Mouse (Mus musculus) neural tube, embryonic 14.5 days (tissue): ENCODE results near the gene Ckmt1. TPM values are rescaled to one million over a fixed set of nuclear protein-coding genes. Genes with fewer than 3 reads are reported as not detected.

Source experiments
- ATAC-seq: fragments of 200-750 bp; cut with Nextera tagmentation; 2 replicates; pipeline ENCODE4 v1.8.0; 2017; ENCODE audit warnings: low read depth, mild to moderate bottlenecking, moderate TSS enrichment, moderate library complexity
- H3K27ac ChIP-seq: fragments of 300-500 bp; sonication (generic); 2 replicates; pipeline ENCODE4 v1.5.1; 2014; ENCODE audit warnings: low read depth, mild to moderate bottlenecking, control low read depth, low read length, moderate library complexity, mixed read lengths
- H3K27me3 ChIP-seq: fragments of 300-500 bp; sonication (generic); 2 replicates; pipeline ENCODE4 v1.6.1; 2014; ENCODE audit warnings: low read length; ENCODE audit not compliant: control insufficient read depth, insufficient read depth
- H3K36me3 ChIP-seq: fragments of 300-500 bp; sonication (generic); 2 replicates; pipeline ENCODE4 v1.6.1; 2014; ENCODE audit warnings: low read length, mixed read lengths; ENCODE audit not compliant: control insufficient read depth, insufficient read depth
- H3K4me1 ChIP-seq: fragments of 300-500 bp; sonication (generic); 2 replicates; pipeline ENCODE4 v1.6.1; 2014; ENCODE audit warnings: low read length; ENCODE audit not compliant: control insufficient read depth, insufficient read depth
- H3K4me2 ChIP-seq: fragments of 300-500 bp; sonication (generic); 2 replicates; pipeline ENCODE4 v1.6.1; 2014; ENCODE audit warnings: mild to moderate bottlenecking, low read depth, low read length, control low read depth
- H3K4me3 ChIP-seq: fragments of 300-500 bp; sonication (generic); 2 replicates; pipeline ENCODE4 v1.5.1; 2014; ENCODE audit warnings: low read depth, low read length, control low read depth, mixed read lengths
- H3K9ac ChIP-seq: fragments of 300-500 bp; sonication (generic); replicated peaks from 2 replicates; pipeline ENCODE4 v1.6.1; 2014; ENCODE audit warnings: low read depth, mild to moderate bottlenecking, control low read depth, low read length, mixed read lengths
- H3K9me3 ChIP-seq: fragments of 300-500 bp; sonication (generic); 2 replicates; pipeline ENCODE4 v1.6.1; 2016; ENCODE audit warnings: low read length; ENCODE audit not compliant: control insufficient read depth
- whole genome bisulfite sequencing: fragments of 180-500 bp; shearing (Covaris S2); extraction: QIAGEN DNeasy Blood & Tissue Kit; methylation state at CpG from one replicate; pipeline ENCODE4 v1.1.7; 2014; 5-methylcytosine and 5-hydroxymethylcytosine counted together
- polyA plus RNA-seq: library from polyadenylated mRNA; unstranded; fragments of >200 nt; fragmentation: Nextera tagmentation; extraction: Ambion mirVana; gene quantifications from 2 replicates; pipeline ENCODE4 v1.2.1, GENCODE M21; 2014

Gene Ckmt1
- polyA plus RNA-seq, 1 experiment from 2014 or later: 108 TPM

DNA sequence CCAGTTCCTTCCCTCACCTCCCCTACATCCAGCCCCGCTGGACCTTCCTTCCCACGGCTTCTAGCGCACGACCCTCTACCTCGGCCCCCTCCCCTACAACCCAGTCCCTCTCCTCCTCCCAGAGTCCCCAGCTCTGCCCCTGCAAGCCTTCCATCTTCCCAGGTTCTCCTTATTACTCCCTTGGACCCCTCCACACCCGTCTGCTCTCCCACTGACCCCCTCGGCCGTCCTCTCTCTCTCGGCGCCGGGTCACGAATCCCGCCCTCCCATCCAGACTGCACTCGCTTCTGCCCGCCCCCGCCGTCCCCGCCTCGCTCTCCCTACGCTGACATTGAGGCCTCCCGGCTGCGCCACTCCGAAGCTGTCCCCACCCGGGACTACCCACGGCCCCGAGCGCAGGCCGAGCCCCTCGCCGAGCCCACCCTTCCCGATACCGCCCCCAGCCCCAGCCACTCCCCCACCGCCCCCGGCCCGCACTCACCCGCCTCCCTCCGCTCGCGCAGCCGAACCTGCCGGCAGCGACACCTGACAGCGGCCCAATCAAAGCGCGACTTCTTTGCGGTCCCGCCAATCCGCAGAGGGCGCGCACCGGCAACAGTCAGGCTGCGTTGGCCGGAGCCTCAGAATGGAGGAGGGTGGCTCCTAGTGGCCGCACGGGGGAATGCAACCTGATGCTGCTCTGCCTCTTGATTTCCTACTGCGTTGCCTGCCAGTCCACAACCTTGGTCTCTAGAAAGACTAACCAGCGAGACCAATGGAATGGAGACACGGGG, 2.5 kb upstream of the Ckmt1 start, which contains the start of gene Ppip5k1:
Gene Ppip5k1, minus strand, starts transcription at position 577 of the 773 bp plus-strand sequence.
- Histone ChIP-seq H3K27ac (peak within 1 kb of the TSS; percentile 85), H3K9me3 (no peaks in the 10 kb centered on the region), H3K36me3 (no peaks in the 10 kb centered on the region), H3K4me1 (0 out of 2 replicates have a peak, but pooled peaks cover 11% of the 10 kb centered on the region), H3K9ac (peak within 1 kb of the TSS; percentile 76), H3K4me3 (peak within 1 kb of the TSS; percentile 64), H3K27me3 (peaks cover 6% of the 10 kb centered on the region), H3K4me2 (peak within 1 kb of the TSS; percentile 75)
- ATAC-seq: peak; percentile 95
- 1% methylated on average over 58 of the region's 58 CpGs for WGBS

DNA sequence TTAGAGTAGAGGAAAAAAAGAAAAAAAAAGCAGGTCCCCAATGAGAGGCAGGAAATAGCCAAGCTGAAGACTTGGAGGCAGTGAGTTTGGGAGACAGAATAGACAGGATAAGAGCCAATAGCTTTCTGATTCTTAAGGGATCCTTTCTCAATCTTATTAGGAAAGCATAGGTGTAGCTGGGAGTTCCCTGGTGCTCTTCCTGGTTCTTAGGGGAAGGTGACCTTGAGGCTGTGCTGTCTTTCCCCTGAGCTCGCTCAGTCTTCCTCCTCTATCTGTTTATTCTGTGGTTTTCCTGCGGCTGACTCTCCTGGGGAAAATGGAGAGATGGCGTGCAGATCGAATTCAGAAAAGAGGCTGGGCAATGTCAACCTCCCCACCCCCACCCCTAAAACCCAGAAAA, 447 bp downstream of the Ckmt1 start:
- H3K9ac ChIP-seq: peak overlapping the region; percentile 64
- 0 out of 2 replicates have a peak, but pooled peaks cover 11% of the 10 kb centered on the region for H3K4me1 ChIP-seq
- ATAC-seq: no peak
- peak overlapping the region; percentile 54 for H3K4me2 ChIP-seq
- H3K36me3 ChIP-seq: no peaks in the 10 kb centered on the region
- 0 out of 2 replicates have a peak overlapping the region, but pooled peaks have one; percentile 62 for H3K27ac ChIP-seq
- 5% methylated on average over 4 of the region's 4 CpGs for WGBS
- no peaks in the 10 kb centered on the region for H3K9me3 ChIP-seq
- peak overlapping the region; percentile 43; the same call in 1 of the 2 replicates for H3K4me3 ChIP-seq
- peaks cover 6% of the 10 kb centered on the region for H3K27me3 ChIP-seq

DNA sequence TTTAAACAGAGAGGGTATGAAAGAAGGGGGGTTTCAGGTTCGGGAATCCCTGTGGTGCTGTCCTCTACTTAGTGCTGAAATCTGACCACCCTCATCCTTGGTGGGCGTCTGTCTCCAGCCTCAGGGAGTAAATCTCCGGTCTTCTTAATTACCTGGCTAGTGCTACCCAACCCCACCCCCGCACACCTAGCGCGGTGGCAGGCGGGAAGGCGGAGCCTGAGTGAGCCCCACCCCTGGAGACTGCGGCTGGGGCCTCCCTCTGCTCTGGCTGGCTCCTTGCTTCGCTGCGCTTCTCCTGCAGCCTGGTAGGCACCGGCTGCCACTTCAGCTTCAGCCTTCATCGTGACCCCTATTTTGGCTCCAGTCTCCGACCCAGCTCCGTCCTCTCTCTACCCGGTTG, 867 bp downstream of the Ckmt1 start:
- Histone ChIP-seq H3K36me3 (no peaks in the 10 kb centered on the region), H3K4me2 (peak overlapping the region; percentile 54), H3K9me3 (no peaks in the 10 kb centered on the region), H3K4me3 (peak overlapping the region; percentile 43), H3K27ac (peak overlapping the region; percentile 62), H3K27me3 (peaks cover 6% of the 10 kb centered on the region), H3K9ac (peak overlapping the region; percentile 64), H3K4me1 (0 out of 2 replicates have a peak, but pooled peaks cover 11% of the 10 kb centered on the region)
- peak; percentile 77 for ATAC-seq
- 1% methylated on average over 16 of the region's 16 CpGs for WGBS

DNA sequence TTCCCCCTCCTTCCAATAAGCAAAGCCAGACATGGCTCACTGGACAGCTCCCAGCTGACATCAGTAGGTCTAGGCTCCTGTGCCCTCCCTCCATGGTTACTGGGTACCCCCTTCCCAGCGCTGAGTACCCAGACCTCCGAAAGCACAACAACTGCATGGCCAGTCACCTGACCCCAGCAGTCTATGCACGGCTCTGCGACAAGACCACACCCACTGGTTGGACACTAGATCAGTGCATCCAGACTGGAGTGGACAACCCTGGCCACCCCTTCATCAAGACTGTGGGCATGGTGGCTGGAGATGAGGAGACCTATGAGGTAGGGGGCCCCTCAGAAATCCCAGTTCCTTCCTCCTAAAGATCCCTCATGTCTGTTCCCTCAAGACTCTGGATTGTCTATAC, 1.9 kb downstream of the Ckmt1 start:
- Histone ChIP-seq H3K4me3 (peak overlapping the region; percentile 43; the same call in 1 of the 2 replicates), H3K27me3 (peaks cover 6% of the 10 kb centered on the region), H3K4me1 (0 out of 2 replicates have a peak, but pooled peaks cover 6% of the 10 kb centered on the region), H3K36me3 (no peaks in the 10 kb centered on the region), H3K27ac (no peak overlapping the region), H3K9ac (no peak overlapping the region), H3K9me3 (no peaks in the 10 kb centered on the region), H3K4me2 (peak overlapping the region; percentile 54)
- ATAC-seq: no peak
- 51% methylated on average over 4 of the region's 4 CpGs for WGBS

DNA sequence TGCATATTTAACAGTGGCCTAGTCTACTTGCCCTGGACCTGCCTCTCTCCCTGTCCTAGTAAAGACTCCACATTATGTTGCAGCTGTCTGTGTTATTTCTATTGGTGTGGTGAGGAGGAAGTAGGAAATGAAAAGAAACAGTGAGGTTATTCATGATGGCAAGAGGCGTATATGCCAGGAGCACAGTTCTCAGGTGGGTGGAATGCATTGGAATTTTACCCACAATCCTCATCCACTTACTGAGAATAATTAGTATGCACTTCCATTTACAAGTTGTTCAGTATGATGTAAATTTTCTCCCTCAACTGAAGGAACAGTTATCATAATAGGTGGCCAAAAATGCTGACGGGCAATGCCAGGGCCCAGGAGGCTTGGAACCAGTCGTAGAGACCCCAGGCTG, 6.1 kb downstream of the Ckmt1 start:
- no peaks in the 10 kb centered on the region for H3K9me3 ChIP-seq
- H3K4me2 ChIP-seq: no peak overlapping the region
- H3K36me3 ChIP-seq: no peaks in the 10 kb centered on the region
- no peak overlapping the region for H3K9ac ChIP-seq
- no peak overlapping the region for H3K27ac ChIP-seq
- no peaks in the 10 kb centered on the region for H3K4me1 ChIP-seq
- 90% methylated on average over 3 of the region's 3 CpGs for WGBS
- ATAC-seq: no peak
- peaks cover 2% of the 10 kb centered on the region; the same call in 1 of the 2 replicates for H3K27me3 ChIP-seq
- H3K4me3 ChIP-seq: no peak overlapping the region

DNA sequence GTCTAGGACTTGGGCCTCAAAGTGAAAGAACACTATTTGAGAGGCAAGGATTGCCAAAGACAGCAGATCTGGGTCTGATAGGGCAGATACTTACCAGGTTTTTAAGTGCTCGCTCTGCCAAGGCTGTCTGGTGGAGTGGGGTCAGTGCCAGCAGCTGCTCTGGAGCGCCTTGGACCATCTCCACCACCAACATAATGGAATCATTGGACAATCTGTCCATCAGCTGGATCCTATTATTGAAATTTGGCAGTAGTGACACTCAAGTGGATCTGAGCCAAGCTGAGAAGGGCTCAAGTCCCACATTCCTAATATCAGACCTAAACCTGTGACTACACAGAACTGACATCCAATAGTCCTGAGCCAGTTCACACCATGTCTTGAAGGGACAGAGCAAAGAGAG, 11.3 kb downstream of the Ckmt1 start:
- Histone ChIP-seq H3K4me2 (no peak overlapping the region), H3K27me3 (no peaks in the 10 kb centered on the region), H3K27ac (no peak overlapping the region), H3K4me1 (no peaks in the 10 kb centered on the region), H3K9ac (no peak overlapping the region), H3K4me3 (no peak overlapping the region), H3K9me3 (no peaks in the 10 kb centered on the region), H3K36me3 (no peaks in the 10 kb centered on the region)
- ATAC-seq: no peak
- 78% methylated on average over 2 of the region's 2 CpGs for WGBS

GRCm38 (mm10) chr2:121370921-121371320, 13.4 kb downstream of the Ckmt1 start:
- Histone ChIP-seq H3K4me2 (no peak overlapping the region), H3K36me3 (no peaks in the 10 kb centered on the region), H3K27me3 (no peaks in the 10 kb centered on the region), H3K9ac (no peak overlapping the region), H3K27ac (no peak overlapping the region), H3K4me1 (no peaks in the 10 kb centered on the region), H3K9me3 (no peaks in the 10 kb centered on the region), H3K4me3 (no peak overlapping the region)
- ATAC-seq: no peak
- WGBS: 89% methylated on average over 5 of the region's 5 CpGs

GRCm38 (mm10) chr2:121372266-121372665, 14.8 kb downstream of the Ckmt1 start:
- Histone ChIP-seq H3K4me1 (no peaks in the 10 kb centered on the region), H3K9me3 (no peaks in the 10 kb centered on the region), H3K4me3 (no peak overlapping the region), H3K27ac (no peak overlapping the region), H3K27me3 (no peaks in the 10 kb centered on the region), H3K4me2 (no peak overlapping the region), H3K36me3 (no peaks in the 10 kb centered on the region), H3K9ac (no peak overlapping the region)
- ATAC-seq: no peak
- WGBS: 77% methylated on average over 3 of the region's 3 CpGs

GRCm38 (mm10) chr2:121374766-121375165, 17.3 kb downstream of the Ckmt1 start:
- H3K4me2 ChIP-seq: no peak overlapping the region
- no peaks in the 10 kb centered on the region for H3K27me3 ChIP-seq
- no peaks in the 10 kb centered on the region for H3K4me1 ChIP-seq
- no peaks in the 10 kb centered on the region for H3K9me3 ChIP-seq
- no peak overlapping the region for H3K9ac ChIP-seq
- H3K36me3 ChIP-seq: no peaks in the 10 kb centered on the region
- 49% methylated on average over 2 of the region's 2 CpGs for WGBS
- H3K4me3 ChIP-seq: no peak overlapping the region
- H3K27ac ChIP-seq: no peak overlapping the region
- no peak for ATAC-seq
